Mouse (Mus musculus) thymus, adult 2 months (tissue): ENCODE measurements at regions not wholly inside any gene's neighbourhood (a gene's known extent, or its start where the extent isn't known, plus 50 kb on each side); places are given as distances from the start of the nearest gene placed in this dataset.

Experiments
- CTCF ChIP-seq: fragments of 200-500 bp; IDR thresholded peaks from 2 replicates; pipeline ENCODE4 v1.5.1; 2012; ENCODE audit warnings: mild to moderate bottlenecking, control low read depth, low read length, moderate library complexity, borderline replicate concordance; ENCODE audit not compliant: control insufficient read depth, poor library complexity, insufficient read depth; ENCODE audit errors: extremely low read depth
- POLR2A ChIP-seq: fragments of 200-500 bp; IDR thresholded peaks from 2 replicates; pipeline ENCODE4 v1.6.1; 2012; ENCODE audit warnings: mild to moderate bottlenecking, low read length, control low read depth, moderate library complexity; ENCODE audit not compliant: control insufficient read depth, poor library complexity, insufficient read depth; ENCODE audit errors: extremely low read depth

DNA sequence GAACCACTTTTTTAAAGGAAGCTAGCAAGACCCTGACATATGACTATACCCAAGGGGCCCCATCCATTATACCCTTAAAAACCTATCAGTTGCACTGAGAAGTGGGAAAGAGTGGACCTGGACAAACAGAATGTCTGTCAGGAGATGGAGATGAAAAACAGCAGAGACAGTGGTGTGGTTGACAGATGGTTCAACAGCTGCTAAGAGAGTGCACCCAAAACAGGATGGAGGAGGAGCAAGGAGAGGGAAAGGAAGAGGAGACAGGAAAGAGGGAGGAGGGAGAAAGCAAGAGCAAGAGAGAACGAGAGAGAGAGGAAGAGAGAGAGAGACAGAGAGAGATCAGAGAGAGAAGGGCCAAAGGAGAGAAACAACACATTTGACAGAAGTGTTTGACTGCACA is 292.8 kb upstream of the Zmiz1 start:
- TF ChIP-seq CTCF, result no peak
- no peak for TF ChIP-seq POLR2A
